Mouse (Mus musculus) 3T3-L1 (cell line): ENCODE data around the gene Taldo1.
"Not testable (repeated sequence)": the region's sequence is repeated elsewhere in the genome, so short reads cannot be mapped to it uniquely, and the experiment has no call there.

Experiments
- DNase-seq: peaks from one replicate; pipeline ENCODE4 v3.0.0-alpha.2; 2015; ENCODE audit warnings: low read depth, low spot score

The Taldo1 gene

GRCm38 (mm10) chr7:141387807-141388486 lies 4.1 kb upstream of the Taldo1 start:
- no peak for DNase-seq

GRCm38 (mm10) chr7:141388487-141389109 lies 3.4 kb upstream of the Taldo1 start:
- no peak for DNase-seq

DNA sequence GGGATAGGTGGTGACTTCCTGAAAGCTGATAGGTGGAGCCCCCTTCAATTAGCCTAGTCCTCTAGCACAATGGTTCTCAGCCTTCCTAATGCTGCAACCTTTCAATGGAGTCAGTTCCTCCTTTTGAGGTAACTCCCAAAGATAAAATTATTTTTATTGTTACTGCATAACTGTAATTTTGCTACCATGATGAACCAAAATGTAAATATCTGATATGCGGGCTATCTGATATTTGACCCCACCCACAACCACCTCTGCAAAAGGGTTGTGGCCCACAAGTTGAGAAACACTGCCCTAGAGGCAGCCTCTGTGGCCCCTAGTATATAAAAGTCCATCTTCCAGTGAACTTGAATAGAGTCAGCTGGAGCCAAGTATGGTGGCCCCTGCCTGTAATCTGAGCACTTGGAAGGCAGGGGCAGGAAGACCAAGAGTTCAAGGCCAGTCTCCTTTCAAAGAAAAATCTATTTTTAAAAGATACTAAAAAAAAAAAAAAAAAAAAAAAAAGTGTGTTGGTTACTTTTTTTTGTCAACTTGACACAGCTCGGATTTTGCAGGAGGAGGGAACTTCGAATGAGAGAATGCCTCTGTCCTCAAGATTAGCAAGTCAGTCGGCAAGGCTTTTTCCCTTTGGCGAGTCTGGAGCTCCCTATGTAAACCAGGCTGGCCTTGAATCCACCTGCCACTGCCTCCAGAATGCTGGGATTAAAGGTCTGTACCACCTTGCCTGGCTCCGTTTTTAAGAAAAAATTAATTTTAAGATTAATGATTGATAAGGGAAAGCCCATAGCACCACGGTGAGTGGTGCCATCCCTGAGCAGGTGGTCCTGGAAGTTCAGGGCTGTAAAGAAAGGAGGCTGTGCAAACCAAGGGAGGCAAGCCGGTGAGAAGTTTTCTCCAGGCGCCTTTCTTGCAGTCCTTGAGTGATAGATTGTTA lies 1.4 kb upstream of the Taldo1 start:
- no peak for DNase-seq

- DNase-seq: no peak
Measured at GRCm38 (mm10) chr7:141392552-141393222, 688 bp downstream of the Taldo1 start.

DNA sequence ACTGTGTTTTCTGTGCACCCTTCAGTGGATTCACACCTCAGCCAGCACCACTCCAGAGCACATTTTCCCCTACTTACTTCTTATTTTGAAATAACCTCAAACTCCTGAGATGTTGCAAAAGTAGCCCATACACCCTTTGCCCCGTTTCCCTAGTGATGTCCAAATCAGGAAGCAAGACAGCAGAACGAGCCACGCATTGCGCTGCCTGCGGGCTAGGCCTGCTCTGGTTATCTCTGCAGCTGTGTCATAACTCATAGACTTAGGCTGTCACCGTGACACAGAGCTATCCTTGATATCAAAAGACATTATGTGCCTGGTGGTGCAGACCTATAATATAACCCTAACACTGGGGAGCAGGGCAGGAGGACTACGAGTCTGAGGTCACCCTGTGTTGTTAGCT lies 2.2 kb downstream of the Taldo1 start:
- no peak for DNase-seq

- peak; percentile 78 for DNase-seq
Measured at GRCm38 (mm10) chr7:141394771-141395170, 2.8 kb downstream of the Taldo1 start.

DNA sequence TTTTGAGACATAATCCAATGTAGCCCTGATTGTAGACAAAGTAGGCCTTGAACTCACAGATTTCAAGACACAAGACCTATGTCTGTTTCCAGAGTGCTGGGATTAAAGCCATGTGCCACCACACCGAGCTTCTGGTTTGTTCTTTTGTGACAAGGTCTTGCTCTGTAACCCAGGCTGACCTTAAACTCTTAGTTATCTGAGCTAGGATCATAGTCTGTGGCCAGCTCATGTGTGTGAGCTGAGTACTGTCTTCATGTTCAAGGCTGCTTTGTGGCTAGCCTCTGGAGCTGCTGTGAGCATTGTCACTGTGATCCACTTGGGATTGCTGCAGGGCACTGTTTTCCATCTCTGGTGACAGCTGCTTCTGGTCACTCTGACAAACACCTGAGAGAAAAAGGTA lies 3.3 kb downstream of the Taldo1 start:
- DNase-seq: no peak

GRCm38 (mm10) chr7:141403305-141403704 lies 11.3 kb downstream of the Taldo1 start:
- DNase-seq: peak; percentile 75

- DNase-seq: no peak
Measured at GRCm38 (mm10) chr7:141405466-141405865, 13.5 kb downstream of the Taldo1 start.

DNA sequence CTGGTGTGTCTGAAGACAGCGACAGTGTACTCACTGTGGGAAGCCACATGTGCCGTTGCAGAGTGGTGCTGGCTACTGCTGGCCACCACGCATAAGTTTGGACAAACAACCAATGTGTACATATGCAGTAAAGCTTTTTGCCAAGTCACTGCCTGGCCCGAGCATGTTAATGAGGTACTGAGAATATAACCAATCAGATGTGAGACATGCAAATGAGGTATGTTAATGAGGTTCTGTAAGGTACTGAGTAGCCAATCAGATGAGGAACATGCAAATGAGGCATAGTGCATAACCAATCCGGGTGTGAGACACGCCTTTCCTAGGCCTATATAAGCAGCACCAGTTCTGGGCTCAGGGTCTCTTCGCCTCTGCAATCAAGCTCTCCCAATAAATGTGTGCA lies 15.7 kb downstream of the Taldo1 start:
- DNase-seq: not testable (repeated sequence)

DNA sequence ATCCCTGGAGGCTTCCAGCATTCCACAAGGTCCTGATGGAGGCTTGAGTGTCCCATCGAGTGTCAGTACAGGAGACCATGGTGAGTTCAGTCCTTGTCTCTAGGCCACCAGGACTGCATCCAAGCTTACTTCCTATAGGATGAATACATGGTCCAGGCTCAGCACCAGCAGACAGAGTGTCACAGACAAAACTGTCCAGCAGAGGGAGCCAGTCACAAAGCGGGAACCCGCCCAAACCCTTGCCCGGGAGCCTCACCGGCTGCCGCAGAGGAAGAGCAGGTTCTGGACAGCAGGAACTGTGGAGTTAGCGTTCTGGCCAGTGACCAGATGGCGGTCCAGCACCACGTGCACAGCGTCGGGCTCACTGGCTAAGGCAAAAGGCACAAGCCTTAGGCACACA lies 16.8 kb downstream of the Taldo1 start:
- peak; percentile 89 for DNase-seq

- DNase-seq: no peak
Measured at GRCm38 (mm10) chr7:141410631-141411030, 18.6 kb downstream of the Taldo1 start.

GRCm38 (mm10) chr7:141411667-141412066 lies 19.7 kb downstream of the Taldo1 start:
- DNase-seq: no peak

- peak; percentile 48 for DNase-seq
Measured at GRCm38 (mm10) chr7:141413331-141413730, 21.3 kb downstream of the Taldo1 start.

- DNase-seq: peak; percentile 98
Measured at GRCm38 (mm10) chr7:141413809-141414584, 22.0 kb downstream of the Taldo1 start, which contains the start of gene Gatd1. Gene Gatd1 (minus strand): TSS chr7:141414136.

- peak; percentile 74 for DNase-seq
Measured at GRCm38 (mm10) chr7:141416144-141416841, 24.3 kb downstream of the Taldo1 start.

DNA sequence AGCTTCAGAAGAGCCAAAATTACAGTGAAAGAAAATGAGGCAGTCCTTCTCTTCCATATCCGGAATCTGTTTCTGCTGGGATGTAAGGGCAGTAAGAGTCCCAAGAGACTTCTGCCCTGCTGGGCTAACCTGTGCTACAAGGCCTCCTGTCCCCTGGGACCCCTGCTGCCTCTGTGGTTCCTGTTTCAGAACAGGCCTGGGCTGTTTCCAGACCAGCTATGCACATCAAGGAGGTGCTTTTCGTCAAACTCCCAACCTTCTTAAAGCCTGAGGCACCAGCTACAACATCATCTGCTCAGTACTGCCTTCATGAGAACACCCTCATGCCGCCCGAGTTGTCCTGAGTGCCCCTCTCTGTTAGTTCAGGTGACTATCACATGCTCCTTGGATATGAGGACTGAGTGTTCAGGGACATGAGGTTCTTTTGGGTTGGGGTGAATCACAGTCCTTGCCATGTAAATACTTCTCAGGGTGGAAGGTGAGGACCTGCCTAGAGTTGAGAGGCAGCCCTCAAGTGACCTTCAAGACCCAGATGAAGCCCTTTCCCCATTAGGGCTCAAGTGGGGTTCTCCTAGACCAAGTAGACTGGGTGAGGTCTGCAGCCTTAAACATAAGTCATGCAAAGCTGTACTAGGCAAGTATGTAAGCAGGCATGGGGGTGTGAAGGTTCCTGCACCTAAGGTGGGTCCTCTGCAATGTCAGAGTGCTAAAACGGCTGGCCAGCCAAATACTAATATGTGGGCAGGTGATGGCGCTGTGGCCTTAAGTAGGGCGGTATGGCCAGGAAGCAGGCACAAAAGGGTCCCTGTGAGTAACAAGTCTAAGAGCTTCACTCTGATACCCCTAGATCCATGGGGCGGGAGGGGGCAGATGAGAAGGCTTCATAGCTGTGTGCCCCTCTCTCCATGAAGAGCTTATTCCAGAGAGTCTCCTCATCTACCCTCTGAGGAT lies 26.0 kb downstream of the Taldo1 start:
- DNase-seq: no peak

DNA sequence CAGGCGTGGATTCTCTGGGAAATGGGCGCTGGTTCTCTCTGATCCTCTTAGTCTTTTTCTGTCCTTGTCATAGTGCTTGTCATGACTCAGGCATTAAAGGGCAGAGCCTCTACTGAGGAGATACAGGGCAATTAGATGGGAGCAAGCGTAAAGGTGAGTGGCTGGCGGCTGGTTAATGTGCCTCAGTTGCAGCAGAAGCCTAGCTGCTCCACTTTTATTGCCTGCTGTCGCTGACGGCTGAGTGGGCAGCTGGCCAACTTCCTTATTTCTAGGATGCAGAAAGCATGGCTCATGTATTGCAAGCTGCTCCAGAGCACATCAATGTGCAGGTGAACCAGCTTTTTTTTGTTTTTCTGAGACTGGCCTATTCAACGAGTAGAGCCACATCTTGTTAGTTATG lies 27.0 kb downstream of the Taldo1 start:
- no peak for DNase-seq

DNA sequence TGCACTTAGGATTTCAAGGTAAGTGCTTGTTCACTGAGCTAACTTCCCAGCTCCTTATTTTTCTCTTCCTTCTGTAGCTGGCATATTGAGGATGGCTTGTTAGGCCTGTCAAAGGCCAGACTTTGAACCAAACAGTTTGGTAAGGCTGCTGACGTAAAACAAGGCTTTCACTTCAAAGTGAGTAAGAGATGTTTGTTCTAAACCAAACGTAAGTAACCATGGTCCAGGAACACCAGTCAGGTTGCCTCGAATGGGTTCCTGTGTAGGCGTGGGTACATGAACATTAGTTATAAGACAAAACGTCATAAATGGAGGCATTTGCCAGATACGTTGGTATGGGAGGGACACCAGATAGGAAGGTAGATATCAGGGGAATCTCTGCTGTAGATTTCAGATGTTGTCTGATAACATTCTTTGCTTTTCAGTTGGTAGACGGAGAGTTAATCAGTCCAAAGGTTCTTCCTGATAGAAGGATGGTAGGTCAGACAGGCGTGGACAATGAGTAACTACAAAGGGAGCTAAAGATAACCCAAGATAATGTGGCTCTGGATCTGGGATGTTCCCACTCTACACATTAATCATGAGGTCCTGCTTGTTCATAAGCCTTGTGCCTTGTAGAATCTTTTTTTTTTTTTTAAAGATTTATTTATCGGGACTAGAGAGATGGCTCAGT lies 28.2 kb downstream of the Taldo1 start:
- no peak for DNase-seq
